Mouse (Mus musculus) retina, adult 2 months (tissue): ENCODE results near the gene Camk1g.

Experiments used
- DNase-seq: peaks from one replicate; pipeline ENCODE4 v3.0.0-alpha.2; 2012; ENCODE audit warnings: low read depth, low spot score

Gene Camk1g

DNA sequence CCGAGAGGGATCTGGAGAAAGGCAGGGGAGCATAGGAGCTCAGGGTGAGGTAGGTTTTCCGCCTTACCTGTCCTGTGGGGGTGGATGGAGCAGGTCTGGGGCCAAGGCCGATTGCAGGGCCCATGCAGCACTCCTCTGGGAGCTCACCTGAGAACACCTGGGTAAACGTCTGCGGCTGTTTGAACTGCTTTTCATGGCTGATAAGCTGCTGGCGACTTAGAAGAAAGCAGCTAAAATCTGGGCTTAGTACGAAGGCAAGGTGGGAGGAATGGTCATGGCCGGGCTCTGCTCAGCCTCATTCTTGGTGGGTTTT, 68.0 kb downstream of the Camk1g start:
- no peak for DNase-seq

DNA sequence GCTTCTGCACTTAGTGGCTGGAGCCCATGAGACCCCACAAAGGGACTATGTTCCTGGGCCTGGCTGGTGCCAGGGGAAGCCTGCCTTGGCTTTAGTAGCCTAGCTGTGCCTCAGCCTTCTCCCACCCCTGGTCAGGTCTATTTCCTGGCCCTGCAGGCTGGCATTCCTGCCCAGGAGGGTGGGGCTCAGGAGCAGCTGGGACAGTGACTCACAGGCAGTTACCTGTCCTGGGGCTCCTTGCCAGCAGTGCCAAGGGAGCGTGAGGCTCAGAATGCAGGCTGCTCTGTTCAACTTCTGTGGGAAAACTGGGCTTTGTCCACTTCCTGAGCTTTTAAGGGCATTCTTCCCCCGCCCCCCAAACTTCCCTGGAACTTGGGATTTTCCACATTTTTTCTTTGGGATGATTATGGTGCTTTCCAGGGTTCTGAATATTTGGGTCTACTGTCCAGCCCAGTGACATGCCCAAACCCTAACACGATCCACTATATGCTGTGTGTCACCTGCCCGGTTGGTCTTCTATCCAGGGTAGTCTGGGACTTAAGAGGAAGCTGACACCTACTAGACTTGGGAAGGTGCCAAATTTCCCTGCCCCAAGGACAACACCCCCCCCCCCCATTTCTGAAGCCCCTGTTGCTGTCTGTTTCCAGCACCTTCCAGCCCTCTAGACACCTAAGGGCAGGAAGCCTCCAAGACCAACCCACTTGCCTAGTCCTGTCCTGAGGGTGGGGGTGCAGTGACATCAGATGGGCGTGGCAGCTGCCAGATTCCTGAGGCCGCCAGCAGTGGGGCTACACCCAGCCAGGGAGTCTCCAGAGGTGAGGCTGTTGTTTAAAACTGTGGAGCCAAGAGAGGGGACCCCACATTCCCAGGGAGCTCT, 68.6 kb downstream of the Camk1g start:
- no peak for DNase-seq

DNA sequence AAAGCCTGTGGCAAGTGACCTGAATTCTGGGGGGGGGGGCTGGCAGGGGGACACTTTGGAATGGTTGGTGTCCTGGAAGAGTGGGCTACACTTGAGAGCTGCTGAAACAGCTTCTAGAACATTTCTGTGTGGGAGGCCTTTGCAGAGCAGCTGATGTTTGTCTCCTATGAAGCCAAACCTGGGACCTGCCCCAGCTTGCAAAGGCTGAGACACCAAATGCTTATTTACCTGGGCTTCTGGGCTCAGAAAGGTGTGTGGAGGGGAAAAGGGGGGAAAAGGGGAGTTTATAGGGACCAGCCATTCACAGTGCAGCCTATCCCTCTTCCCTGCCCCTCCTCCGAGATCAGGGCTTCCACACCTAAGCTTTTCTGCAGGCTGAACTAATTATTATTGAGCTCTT, 70.1 kb downstream of the Camk1g start:
- DNase-seq, result no peak

DNA sequence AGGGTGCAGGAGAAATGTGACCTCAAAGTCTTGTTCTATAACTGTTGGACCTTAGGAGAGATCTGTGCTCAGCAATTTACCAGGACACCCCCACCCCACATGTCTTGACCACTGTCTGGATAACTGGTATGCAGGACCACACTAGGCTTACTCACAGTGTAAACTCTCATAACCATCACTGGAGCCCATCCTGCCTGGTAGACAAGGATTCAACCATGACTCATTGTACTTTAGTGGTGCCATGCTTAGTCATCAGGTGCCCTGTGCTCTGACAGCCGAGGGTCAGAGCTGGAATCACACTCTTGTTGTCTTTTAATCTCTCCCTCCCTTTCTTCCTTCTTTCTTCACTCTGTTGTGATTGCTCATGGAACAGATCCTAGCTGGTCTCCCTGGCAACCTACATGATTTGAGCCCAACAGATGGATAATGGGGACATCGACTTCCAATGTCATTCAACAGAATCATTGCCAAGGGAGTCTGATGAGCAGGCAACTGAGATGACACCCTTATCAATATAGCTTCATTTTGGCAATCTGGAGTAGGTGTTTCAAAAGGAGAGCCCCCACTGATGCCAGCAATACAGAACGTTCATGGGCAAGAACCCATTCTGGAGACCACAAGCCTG, 71.8 kb downstream of the Camk1g start:
- DNase-seq, result no peak
